In genomic region chr4:144891121-144891711, GRCm38 (mm10) we compare ENCODE assay signal across 8 mouse cellular contexts. TPM values are rescaled to one million over a fixed set of nuclear protein-coding genes. Genes with fewer than 3 reads are reported as not detected.
DNase-seq lines count a peak whose midpoint lies in the region; ATAC-seq lines count a peak whose summit lies in the region.

No protein-coding gene starts in this region.

- ATAC-seq in heart, embryonic 13.5 days (ENCODE audit: extremely low read depth, insufficient number of reproducible peaks, low FRiP score, low TSS enrichment), result no peak

- peak overlapping the region; percentile 90 for H3K4me2 ChIP-seq in heart, embryonic 13.5 days

- peak; percentile 43 to 48 for DNase-seq in spleen, postnatal 10 days (ENCODE audit: low spot score in 2 of 2)
- no peak for DNase-seq in spleen, adult 12 weeks (ENCODE audit: low spot score)
- DNase-seq in kidney, postnatal 25 days, result peak; percentile 44 to 68
- DNase-seq in mesoderm, embryonic 11.5 days (ENCODE audit: low read depth, low spot score), result peak; percentile 25
- DNase-seq in thymus, postnatal 4 days, result peak; percentile 46
- no peak for DNase-seq in layer of hippocampus, adult 9-10 months (ENCODE audit: low spot score)

- peaks cover 5% of the 10 kb centered on the region for H3K4me1 ChIP-seq in brown adipose tissue, adult 24 weeks (ENCODE audit: control insufficient read depth, insufficient read depth, insufficient read length, low read length)
- H3K4me1 ChIP-seq in heart, embryonic 13.5 days, result peaks cover 40% of the 10 kb centered on the region

- peak overlapping the region; percentile 99 for H3K4me3 ChIP-seq in brown adipose tissue, adult 24 weeks (ENCODE audit: insufficient read depth, low read depth, low read length)
- peak overlapping the region; percentile 62 for H3K4me3 ChIP-seq in heart, embryonic 13.5 days

- no peaks in the 10 kb centered on the region for H3K9me3 ChIP-seq in heart, embryonic 13.5 days

- H3K27ac ChIP-seq in brown adipose tissue, adult 24 weeks (replicated peaks; ENCODE audit: low read depth, low read length), result peak overlapping the region; percentile 63
- H3K27ac ChIP-seq in heart, embryonic 13.5 days (replicated peaks), result peak overlapping the region; percentile 69

- H3K9ac ChIP-seq in heart, embryonic 13.5 days, result peak overlapping the region; percentile 87; the same call in 1 of the 2 replicates

- H3K27me3 ChIP-seq in heart, embryonic 13.5 days (replicated peaks), result 0 out of 2 replicates have a peak, but pooled peaks cover 3% of the 10 kb centered on the region

- 47% methylated on average over 10 of the region's 10 CpGs for WGBS in heart, embryonic 13.5 days

- H3K36me3 ChIP-seq in heart, embryonic 13.5 days, result no peaks in the 10 kb centered on the region

RNA-seq across cellular contexts. Expression of gene Dhrs3, which starts 1.4 kb away (rescaled TPM):
- polyA plus RNA-seq in brown adipose tissue, adult 24 weeks (2012; ENCODE audit: insufficient read depth, insufficient read length, missing spikeins), result 167 and 202 TPM in 2 replicates
- 37.4 and 45.8 TPM in 2 replicates for polyA plus RNA-seq in heart, embryonic 13.5 days (2015; fragmentation: Nextera tagmentation; extraction: Ambion mirVana)

Comparison
In these comparisons a context has a peak if more than half of its experiments do, and no peak if none do; other contexts are left out.
1. DNase-seq: peak in spleen, postnatal 10 days (2 of 2), kidney, postnatal 25 days (2 of 2), mesoderm, embryonic 11.5 days (single experiment) and thymus, postnatal 4 days (single experiment); none in spleen, adult 12 weeks (single experiment) and layer of hippocampus, adult 9-10 months (single experiment).